In the genomic region with DNA sequence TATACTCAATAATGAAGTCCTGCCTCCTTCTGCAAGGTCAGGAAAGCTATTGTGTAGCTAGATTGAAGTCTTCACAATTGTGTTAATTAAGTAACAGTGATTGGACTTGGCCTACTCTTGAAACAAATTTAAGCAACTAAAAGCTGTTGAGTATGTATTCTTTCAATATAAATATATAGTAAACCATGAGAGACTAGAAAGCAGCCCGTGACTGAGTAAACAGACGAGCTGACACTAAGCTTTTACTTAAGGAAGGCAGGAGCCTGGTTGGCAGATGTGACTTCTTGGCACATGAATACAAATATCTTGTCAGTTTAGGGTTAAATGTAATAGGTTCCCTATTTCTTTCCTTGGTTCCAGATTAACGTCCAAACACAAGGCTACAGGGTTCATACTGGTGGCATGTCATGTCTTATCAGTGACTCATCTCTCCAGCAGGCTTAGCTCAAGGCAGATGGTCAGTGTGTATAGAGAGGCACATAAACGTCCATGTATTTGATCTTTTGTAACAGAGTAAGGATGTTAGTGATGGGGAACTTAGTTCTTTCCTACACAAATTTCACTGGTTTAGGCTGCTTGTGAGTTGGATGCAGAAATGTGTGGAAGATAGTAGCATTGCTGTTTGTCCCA, we compare ENCODE assay signal across 16 mouse cellular contexts.
DNase-seq lines count a peak whose midpoint lies in the region; ATAC-seq and TF ChIP-seq lines count a peak whose summit lies in the region.
"Had no signal": no experiment of that assay in that cellular context is flagged by ENCODE, and none has a peak within 500 bp of the region (broad histone marks: within the 10 kb centered on the region; RNA-seq: fewer than 3 reads in every experiment).

No protein-coding gene starts in this region.

- peak; percentile 16 for DNase-seq in adrenal gland, adult 8-10 months
- no peak for DNase-seq in adrenal gland, postnatal 4 days (ENCODE audit: low spot score in 2 of 2)
- no peak for DNase-seq in heart, adult 18-20 months
- no peak for DNase-seq in lung, adult 2 months
- DNase-seq in MEL (ENCODE audit: low read depth, low spot score) = no peak
- no peak for DNase-seq in testis, postnatal 14 days (ENCODE audit: low spot score)
- DNase-seq: liver; right cerebral cortex, postnatal 14 days; spleen, adult 18-20 months; thymus, adult 2 months had no signal

- H3K36me3 ChIP-seq in heart, embryonic 15.5 days = no peaks in the 10 kb centered on the region
- no peaks in the 10 kb centered on the region for H3K36me3 ChIP-seq in lung, embryonic 15.5 days
- H3K36me3 ChIP-seq in MEL (ENCODE audit: control insufficient read depth in 1 of 2, insufficient read depth in 2 of 2, low read length in 2 of 2) = peaks cover 5 to 18% of the 10 kb centered on the region in 2 experiments
- H3K36me3 ChIP-seq: heart, embryonic 12.5 days; hindbrain, embryonic 15.5 days; midbrain, embryonic 12.5 days had no signal

- ATAC-seq in heart, embryonic 15.5 days (replicated peaks; ENCODE audit: insufficient number of reproducible peaks, insufficient read depth, low FRiP score, low read depth) = no peak
- peak; percentile 85 for ATAC-seq in lung, embryonic 15.5 days (ENCODE audit: borderline replicate concordance, extremely low read depth, low FRiP score, low TSS enrichment)

- TF ChIP-seq RAD21 in MEL (IDR thresholded peaks at IDR 0.05; ENCODE audit: low read depth, low read length) = no peak

- WGBS in heart, embryonic 15.5 days = 32% methylated on average over 4 of the region's 4 CpGs
- 13% methylated on average over 4 of the region's 4 CpGs for WGBS in lung, embryonic 15.5 days
- WGBS in lung, adult 2 months = 25% methylated on average over 4 of the region's 4 CpGs

- peaks cover 17% of the 10 kb centered on the region for H3K4me1 ChIP-seq in heart, embryonic 15.5 days (replicated peaks)
- peaks cover 9% of the 10 kb centered on the region; the same call in 1 of the 2 replicates for H3K4me1 ChIP-seq in lung, embryonic 15.5 days
- no peaks in the 10 kb centered on the region for H3K4me1 ChIP-seq in lung, adult 2 months (ENCODE audit: control insufficient read depth, insufficient read depth, low read length)
- H3K4me1 ChIP-seq in MEL (ENCODE audit: control insufficient read depth in 1 of 2, insufficient read depth in 2 of 2, low read length in 2 of 2) = peaks cover 7 to 15% of the 10 kb centered on the region in 2 experiments
- H3K4me1 ChIP-seq: hindbrain, embryonic 15.5 days; midbrain, embryonic 12.5 days had no signal

- no peak for TF ChIP-seq POLR2A in lung, adult 2 months (IDR thresholded peaks at IDR 0.05; ENCODE audit: borderline replicate concordance, extremely low read depth, low read depth, low read length)
- TF ChIP-seq POLR2A in MEL (IDR thresholded peaks at IDR 0.05; ENCODE audit: control insufficient read depth in 1 of 2, insufficient read depth in 1 of 2, low read depth in 1 of 2, low read length in 2 of 2, poor library complexity in 1 of 2) = no peak

- no peak overlapping the region for H3K9ac ChIP-seq in heart, embryonic 15.5 days
- H3K9ac ChIP-seq in lung, embryonic 15.5 days = no peak overlapping the region
- H3K9ac ChIP-seq in MEL (ENCODE audit: control insufficient read depth, low read depth, low read length, poor library complexity, severe bottlenecking) = no peak overlapping the region
- H3K9ac ChIP-seq: heart, embryonic 12.5 days; hindbrain, embryonic 15.5 days; midbrain, embryonic 12.5 days had no signal

- no peak overlapping the region for H3K4me2 ChIP-seq in heart, embryonic 15.5 days
- no peak overlapping the region for H3K4me2 ChIP-seq in lung, embryonic 15.5 days
- H3K4me2 ChIP-seq: heart, embryonic 12.5 days; hindbrain, embryonic 15.5 days; midbrain, embryonic 12.5 days had no signal

- no peaks in the 10 kb centered on the region for H3K79me2 ChIP-seq in MEL (ENCODE audit: control insufficient read depth, insufficient read depth, low read length, poor library complexity)

- 0 out of 4 replicates have a peak, but pooled peaks of 1 of the 2 experiments have one; percentile 12 for TF ChIP-seq EP300 in MEL (IDR thresholded peaks at IDR 0.05; ENCODE audit: low read depth in 1 of 2, low read length in 2 of 2)

- H3K4me3 ChIP-seq in heart, embryonic 15.5 days = no peak overlapping the region
- H3K4me3 ChIP-seq in lung, embryonic 15.5 days = no peak overlapping the region
- H3K4me3 ChIP-seq in lung, adult 2 months (replicated peaks; ENCODE audit: extremely low read depth, low read depth, low read length) = no peak overlapping the region
- no peak overlapping the region for H3K4me3 ChIP-seq in MEL (ENCODE audit: control insufficient read depth in 1 of 2, insufficient read depth in 1 of 2, low read depth in 2 of 2, low read length in 2 of 2)
- H3K4me3 ChIP-seq: heart, embryonic 12.5 days; hindbrain, embryonic 15.5 days; midbrain, embryonic 12.5 days had no signal

- H3K27me3 ChIP-seq in heart, embryonic 15.5 days = no peaks in the 10 kb centered on the region
- H3K27me3 ChIP-seq in lung, embryonic 15.5 days = no peaks in the 10 kb centered on the region
- H3K27me3 ChIP-seq in MEL (ENCODE audit: control insufficient read depth in 1 of 2, insufficient read depth in 2 of 2, low read length in 2 of 2) = 0 out of 4 replicates have a peak, but pooled peaks cover 0 to 1% of the 10 kb centered on the region in 2 experiments
- H3K27me3 ChIP-seq: CH12.LX; heart, embryonic 12.5 days; hindbrain, embryonic 15.5 days; midbrain, embryonic 12.5 days had no signal

- H3K27ac ChIP-seq in heart, embryonic 15.5 days = peak overlapping the region; percentile 62
- peak overlapping the region; percentile 43 for H3K27ac ChIP-seq in lung, embryonic 15.5 days
- no peak overlapping the region for H3K27ac ChIP-seq in MEL (ENCODE audit: control insufficient read depth, low read depth, low read length)
- H3K27ac ChIP-seq: hindbrain, embryonic 15.5 days; midbrain, embryonic 12.5 days had no signal

- no peak for TF ChIP-seq CTCF in lung, adult 2 months (IDR thresholded peaks at IDR 0.05; ENCODE audit: insufficient read depth, low read length)
- TF ChIP-seq CTCF in MEL (IDR thresholded peaks at IDR 0.05 in 2 of 3, conservative IDR thresholded peaks at IDR 0.05 in 1 of 3; ENCODE audit: control insufficient read depth in 1 of 3, insufficient read depth in 1 of 3, low read depth in 2 of 3, low read length in 3 of 3, poor library complexity in 1 of 3, severe bottlenecking in 1 of 3) = no peak

- no peaks in the 10 kb centered on the region for H3K9me3 ChIP-seq in heart, embryonic 15.5 days (replicated peaks)
- no peaks in the 10 kb centered on the region for H3K9me3 ChIP-seq in lung, embryonic 15.5 days
- no peaks in the 10 kb centered on the region for H3K9me3 ChIP-seq in MEL (replicated peaks; ENCODE audit: insufficient read depth, low read length)
- H3K9me3 ChIP-seq: heart, embryonic 12.5 days; hindbrain, embryonic 15.5 days; midbrain, embryonic 12.5 days had no signal

TF ChIP-seq in MEL, 35 proteins besides CTCF, POLR2A, EP300 and RAD21:
- 0 out of 2 replicates have a peak, but pooled peaks have one; percentile 27 for TF ChIP-seq POLR2AphosphoS2 (IDR thresholded peaks at IDR 0.05; ENCODE audit: low read length)
- no peak for TF ChIP-seq NRF1 (IDR thresholded peaks at IDR 0.05; ENCODE audit: insufficient read depth, low read depth, low read length, poor library complexity, severe bottlenecking)
- no peak for TF ChIP-seq CHD1 (IDR thresholded peaks at IDR 0.05; ENCODE audit: low read depth, low read length)
- no peak for TF ChIP-seq E2F4 (IDR thresholded peaks at IDR 0.05; ENCODE audit: borderline replicate concordance, low read depth, low read length)
- no peak for TF ChIP-seq ZC3H11A (IDR thresholded peaks at IDR 0.05; ENCODE audit: low read depth, low read length)
- TF ChIP-seq GATA1 (IDR thresholded peaks at IDR 0.05; ENCODE audit: low read depth, low read length) = peak; percentile 9; the same call in 1 of the 2 replicates
